Mouse (Mus musculus) heart, adult 2 months (tissue): ENCODE measurements at regions not wholly inside any gene's neighbourhood (a gene's known extent, or its start where the extent isn't known, plus 50 kb on each side); places are given as distances from the start of the nearest gene placed in this dataset.

Experiments
- DNase-seq, 2 experiments: peaks; one replicate each; pipeline ENCODE4 v3.0.0; 2021
- H3K27ac ChIP-seq: fragments of 200-600 bp; 2 replicates; pipeline ENCODE4 v1.8.1; 2022
- H3K27me3 ChIP-seq: fragments of 200-500 bp; 2 replicates; pipeline ENCODE4 v1.6.1; 2012; ENCODE audit warnings: mild to moderate bottlenecking, low read length, inconsistent platforms, mixed read lengths; ENCODE audit not compliant: control insufficient read depth, insufficient read depth
- H3K36me3 ChIP-seq: fragments of 200-500 bp; 2 replicates; pipeline ENCODE4 v1.6.1; 2012; ENCODE audit warnings: low read length, inconsistent platforms; ENCODE audit not compliant: control insufficient read depth, insufficient read depth
- H3K4me1 ChIP-seq: fragments of 200-500 bp; 2 replicates; pipeline ENCODE4 v1.6.1; 2011; ENCODE audit warnings: low read length; ENCODE audit not compliant: control insufficient read depth, insufficient read depth
- H3K4me3 ChIP-seq: fragments of 200-600 bp; 2 replicates; pipeline ENCODE4 v1.8.1; 2022
- H3K79me2 ChIP-seq: fragments of 200-500 bp; replicated peaks from 2 replicates; pipeline ENCODE4 v1.6.1; 2012; ENCODE audit warnings: mild to moderate bottlenecking, inconsistent platforms, low read length, moderate library complexity, mixed read lengths; ENCODE audit not compliant: control insufficient read depth, insufficient read depth
- H3K9ac ChIP-seq: fragments of 200-500 bp; 2 replicates; pipeline ENCODE4 v1.6.1; 2012; ENCODE audit warnings: low read depth, mild to moderate bottlenecking, control low read depth, inconsistent platforms, low read length, mixed read lengths
- CTCF ChIP-seq: fragments of 200-600 bp; IDR thresholded peaks from 2 replicates; pipeline ENCODE4 v1.8.1; 2022; ENCODE audit warnings: antibody characterized with exemption, mild to moderate bottlenecking, moderate library complexity
- EP300 ChIP-seq: fragments of 200-500 bp; IDR thresholded peaks from 2 replicates; pipeline ENCODE4 v1.6.1; 2011; ENCODE audit warnings: low read depth, low read length, control low read depth; ENCODE audit not compliant: insufficient read depth
- POLR2A ChIP-seq: fragments of 200-500 bp; IDR thresholded peaks from 2 replicates; pipeline ENCODE4 v1.6.1; 2011; ENCODE audit warnings: mild to moderate bottlenecking, low read depth, low read length, control low read depth; ENCODE audit not compliant: insufficient read depth
- WGBS: fragments of 180-500 bp; shearing (Covaris S2); methylation state at CpG from one replicate; pipeline ENCODE4 v1.1.7; 2018; 5-methylcytosine and 5-hydroxymethylcytosine counted together
- intact Hi-C: fragments of 180-260 bp; cut with DNase I; formaldehyde crosslinking; loops from one replicate; pipeline ENCODE4 v1.15.1; 2025

DNA sequence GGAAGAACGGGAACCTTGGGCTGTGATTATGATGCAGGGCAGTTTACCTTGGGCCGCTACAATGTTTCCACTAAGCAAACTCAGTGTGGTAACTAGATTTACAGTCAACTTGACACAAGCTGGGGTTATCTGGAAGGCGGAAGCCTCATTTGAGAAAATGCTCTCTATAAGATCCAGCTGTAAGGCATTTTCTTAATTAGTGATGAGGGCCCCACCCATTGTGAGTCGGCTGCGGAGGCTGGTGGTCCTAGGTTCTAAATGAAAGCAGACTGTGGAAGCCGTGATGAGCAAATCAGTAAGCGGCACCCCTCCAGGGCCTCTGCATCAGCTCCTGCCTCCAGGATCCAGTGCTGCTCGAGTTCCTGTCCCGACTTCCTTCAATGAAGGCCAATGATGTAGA, 183.4 kb downstream of the Ly86 start:
- H3K4me3 ChIP-seq: no peak overlapping the region

DNA sequence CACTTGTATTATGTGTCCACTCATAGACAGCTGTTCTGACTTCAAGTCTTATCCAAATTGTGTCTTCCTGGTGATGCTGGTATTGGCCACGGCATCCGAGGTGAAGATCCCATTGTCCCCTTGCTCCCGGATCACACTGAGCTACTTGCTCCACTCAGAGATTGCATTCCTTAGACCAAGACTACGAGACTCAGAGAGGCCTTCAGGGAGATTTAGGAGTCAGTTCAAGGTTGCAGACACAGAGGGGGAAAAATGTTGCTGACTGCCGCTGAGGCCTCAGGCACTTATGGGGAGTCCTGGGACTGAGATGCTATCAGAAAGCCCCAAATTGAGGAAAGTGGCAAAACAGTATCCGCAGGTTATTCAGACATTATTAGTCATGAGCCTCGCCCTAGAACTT, 183.9 kb downstream of the Ly86 start:
- intact Hi-C loops: no loop called here
- Histone ChIP-seq H3K9ac (no peak overlapping the region), H3K27me3 (0 out of 2 replicates have a peak, but pooled peaks cover 1% of the 10 kb centered on the region), H3K27ac (no peak overlapping the region), H3K36me3 (no peaks in the 10 kb centered on the region), H3K4me1 (peaks cover 2% of the 10 kb centered on the region; the same call in 1 of the 2 replicates), H3K4me3 (no peak overlapping the region), H3K79me2 (no peaks in the 10 kb centered on the region)
- no peak for TF ChIP-seq POLR2A
- TF ChIP-seq EP300: no peak
- no peak for TF ChIP-seq CTCF
- 76% methylated on average over 7 of the region's 7 CpGs for whole genome bisulfite sequencing
- no peak for DNase-seq

More for the DNA sequence above, 183.4 kb downstream of the Ly86 start:
- 58% methylated on average over 9 of the region's 9 CpGs for WGBS
- H3K79me2 ChIP-seq: no peaks in the 10 kb centered on the region
- TF ChIP-seq CTCF (no peak), EP300 (no peak), POLR2A (no peak)
- intact Hi-C loops: no loop called here
- H3K9ac ChIP-seq: no peak overlapping the region
- H3K27ac ChIP-seq: no peak overlapping the region
- H3K4me1 ChIP-seq: peaks cover 2% of the 10 kb centered on the region; the same call in 1 of the 2 replicates
- 0 out of 2 replicates have a peak, but pooled peaks cover 1% of the 10 kb centered on the region for H3K27me3 ChIP-seq
- H3K36me3 ChIP-seq: no peaks in the 10 kb centered on the region
- DNase-seq: no peak

DNA sequence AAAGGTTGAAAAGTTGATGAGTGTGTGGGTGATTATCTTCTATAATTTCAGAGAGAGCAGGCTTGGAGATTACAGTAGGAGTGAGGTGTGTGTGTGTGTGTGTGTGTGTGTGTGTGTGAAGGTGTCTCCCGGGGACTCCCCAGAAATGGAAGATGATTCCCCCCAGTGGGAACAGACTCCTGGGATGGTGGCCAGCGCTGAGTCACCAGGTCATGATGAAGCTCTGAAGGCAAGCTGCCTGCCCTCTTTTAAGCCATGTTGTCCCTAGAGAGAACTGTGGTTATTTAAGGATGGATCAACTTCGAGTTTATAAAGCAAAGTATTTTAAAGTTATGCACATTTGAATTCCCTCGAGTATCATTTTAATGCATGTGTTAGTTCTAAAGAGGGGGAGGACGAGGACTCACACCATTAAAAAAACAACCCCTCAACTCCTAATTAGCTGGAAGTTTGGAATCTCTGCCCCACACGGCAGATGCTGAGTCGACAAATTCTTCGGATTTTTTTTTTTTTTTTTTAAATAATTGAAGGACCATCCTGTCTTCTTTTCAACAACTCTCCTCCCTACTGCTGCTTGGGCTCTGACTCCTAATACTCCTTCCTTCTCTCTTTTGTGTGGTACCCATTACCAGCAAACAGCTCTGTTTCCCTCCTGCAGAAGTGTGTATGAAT, 186.6 kb downstream of the Ly86 start:
- no peak overlapping the region for H3K27ac ChIP-seq
- peak in 1 of 2 experiments; percentile 30 for DNase-seq
- no peak overlapping the region for H3K4me3 ChIP-seq
- TF ChIP-seq POLR2A: no peak
- intact Hi-C loops: no loop called here
- no peaks in the 10 kb centered on the region for H3K79me2 ChIP-seq
- WGBS: 45% methylated on average over 8 of the region's 8 CpGs
- H3K36me3 ChIP-seq: no peaks in the 10 kb centered on the region
- H3K4me1 ChIP-seq: no peaks in the 10 kb centered on the region; the same call in 1 of the 2 replicates
- no peak overlapping the region for H3K9ac ChIP-seq
- H3K27me3 ChIP-seq: no peaks in the 10 kb centered on the region

DNA sequence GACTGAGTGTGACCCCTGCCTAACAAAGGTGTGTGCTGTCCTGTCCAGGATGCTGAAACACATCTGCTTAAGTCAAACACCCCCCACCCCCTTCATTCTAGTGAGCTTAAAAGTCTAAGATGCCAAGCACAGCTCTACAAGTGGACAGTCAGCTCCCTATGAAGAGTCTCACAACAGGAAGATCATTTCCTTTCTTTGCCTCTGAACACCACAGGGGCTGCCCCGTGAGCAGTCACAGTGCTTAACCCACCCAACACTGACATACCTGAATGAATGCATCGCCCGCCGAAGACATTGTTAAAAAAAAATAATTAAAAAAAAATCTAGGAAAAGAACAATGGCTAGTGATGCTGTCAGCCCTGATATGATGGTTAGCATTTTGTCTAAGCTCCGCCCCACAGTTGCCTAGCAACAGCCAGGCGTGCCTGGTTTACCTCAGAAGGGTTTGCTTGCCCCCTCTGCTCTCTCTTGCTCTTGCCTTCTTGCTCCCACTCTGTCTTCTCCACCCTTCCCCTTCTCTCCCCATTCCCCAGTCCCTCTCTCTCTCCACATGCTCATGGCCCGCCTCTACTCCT, 187.7 kb downstream of the Ly86 start:
- no peak for TF ChIP-seq CTCF
- no peak for DNase-seq
- H3K27ac ChIP-seq: no peak overlapping the region
- no peaks in the 10 kb centered on the region for H3K36me3 ChIP-seq
- no peaks in the 10 kb centered on the region for H3K27me3 ChIP-seq
- peaks cover 5% of the 10 kb centered on the region for H3K4me1 ChIP-seq
- H3K4me3 ChIP-seq: no peak overlapping the region
- 59% methylated on average over 7 of the region's 7 CpGs for WGBS
- no peaks in the 10 kb centered on the region for H3K79me2 ChIP-seq
- no peak overlapping the region for H3K9ac ChIP-seq
- intact Hi-C loops: no loop called here

DNA sequence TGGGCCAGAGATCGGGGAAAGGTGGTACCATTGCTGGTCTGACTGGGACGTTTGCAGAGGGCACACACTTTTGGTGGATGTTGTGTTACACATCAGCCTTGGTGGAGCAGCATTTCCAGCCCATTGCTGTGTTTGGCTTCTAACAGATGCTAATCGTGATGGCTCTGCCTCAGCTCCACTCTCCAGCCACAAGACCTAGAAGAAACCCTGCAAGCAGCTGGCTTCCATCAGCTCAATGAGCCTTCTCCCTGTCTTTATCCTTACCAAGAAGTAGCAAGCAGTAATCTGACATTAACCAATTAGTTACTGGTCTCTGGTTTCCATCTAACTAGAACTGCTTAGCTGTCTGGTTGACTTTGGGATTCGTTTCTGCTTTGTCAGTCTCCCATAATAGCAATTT, 188.8 kb downstream of the Ly86 start:
- no peak for DNase-seq
- Histone ChIP-seq H3K36me3 (no peaks in the 10 kb centered on the region), H3K9ac (no peak overlapping the region), H3K4me1 (peaks cover 8% of the 10 kb centered on the region), H3K4me3 (no peak overlapping the region), H3K27ac (no peak overlapping the region), H3K27me3 (no peaks in the 10 kb centered on the region), H3K79me2 (no peaks in the 10 kb centered on the region)
- intact Hi-C loops: no loop called here
- 85% methylated on average over 4 of the region's 4 CpGs for WGBS
- TF ChIP-seq EP300 (no peak), POLR2A (no peak), CTCF (no peak)

DNA sequence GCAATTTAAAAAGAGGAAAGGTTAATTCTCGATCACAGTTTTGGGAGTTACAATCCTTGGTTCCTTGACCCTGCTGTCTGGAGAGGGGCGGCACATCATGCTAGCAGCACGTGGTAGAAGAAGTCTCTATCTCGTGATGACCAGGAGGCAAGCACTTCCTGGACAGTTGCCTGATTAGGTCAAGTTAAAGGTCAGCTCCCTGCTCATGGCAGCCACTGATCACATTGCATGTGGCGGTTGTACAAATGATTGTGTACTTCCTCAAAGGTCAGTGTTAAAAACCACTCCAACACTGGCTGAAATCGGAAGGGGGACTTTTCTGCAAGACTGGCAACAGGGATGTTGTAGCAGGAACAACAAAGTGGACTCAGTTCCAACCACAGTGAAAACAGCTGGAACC, 192.3 kb downstream of the Ly86 start:
- no peak overlapping the region for H3K4me3 ChIP-seq
- 48% methylated on average over 6 of the region's 6 CpGs for WGBS
- peaks cover 14% of the 10 kb centered on the region for H3K4me1 ChIP-seq
- TF ChIP-seq POLR2A (no peak), EP300 (no peak), CTCF (no peak)
- H3K9ac ChIP-seq: no peak overlapping the region
- no peaks in the 10 kb centered on the region for H3K36me3 ChIP-seq
- intact Hi-C loops: loop anchor here (2.0 kb wide), 1 partner anchor 23 kb away; no protein-coding TSS in a partner anchor
- H3K27ac ChIP-seq: peak overlapping the region; percentile 76
- H3K27me3 ChIP-seq: no peaks in the 10 kb centered on the region
- no peak for DNase-seq
- no peaks in the 10 kb centered on the region for H3K79me2 ChIP-seq
